Mouse (Mus musculus) embryonic facial prominence, embryonic 13.5 days (tissue): ENCODE data around the gene Foxj2. TPM values are rescaled to one million over a fixed set of nuclear protein-coding genes. Genes with fewer than 3 reads are reported as not detected.
A peak's percentile ranks its signal among the peaks of the same experiment; 100 is the strongest.

ENCODE experiments used
- ATAC-seq: fragments of 200-750 bp; cut with Nextera tagmentation; 2 replicates; pipeline ENCODE4 v1.8.0; 2017; ENCODE audit warnings: low read depth; ENCODE audit not compliant: insufficient number of reproducible peaks, insufficient read depth, low FRiP score, low TSS enrichment
- H3K27ac ChIP-seq: fragments of 300-500 bp; sonication (generic); 2 replicates; pipeline ENCODE4 v1.5.1; 2015; ENCODE audit warnings: moderate library complexity, mild to moderate bottlenecking, inconsistent platforms
- H3K27me3 ChIP-seq: fragments of 300-500 bp; sonication (generic); 2 replicates; pipeline ENCODE4 v1.6.1; 2015; ENCODE audit warnings: mild to moderate bottlenecking, inconsistent platforms
- H3K36me3 ChIP-seq: fragments of 300-500 bp; sonication (generic); 2 replicates; pipeline ENCODE4 v1.6.1; 2015; ENCODE audit warnings: mild to moderate bottlenecking, inconsistent platforms
- H3K4me1 ChIP-seq: fragments of 300-500 bp; sonication (generic); 2 replicates; pipeline ENCODE4 v1.6.1; 2015; ENCODE audit warnings: inconsistent platforms
- H3K4me2 ChIP-seq: fragments of 300-500 bp; sonication (generic); 2 replicates; pipeline ENCODE4 v1.6.1; 2015; ENCODE audit warnings: moderate library complexity, mild to moderate bottlenecking, inconsistent platforms
- H3K4me3 ChIP-seq: fragments of 300-500 bp; sonication (generic); 2 replicates; pipeline ENCODE4 v1.5.1; 2015; ENCODE audit warnings: mild to moderate bottlenecking, inconsistent platforms
- H3K9ac ChIP-seq: fragments of 300-500 bp; sonication (generic); 2 replicates; pipeline ENCODE4 v1.6.1; 2015; ENCODE audit warnings: mild to moderate bottlenecking, inconsistent platforms
- H3K9me3 ChIP-seq: fragments of 300-500 bp; sonication (generic); 2 replicates; pipeline ENCODE4 v1.6.1; 2016; ENCODE audit warnings: inconsistent platforms
- WGBS: fragments of 180-500 bp; shearing (Covaris S2); methylation state at CpG from one replicate; pipeline ENCODE4 v1.1.7; 2015; ENCODE audit warnings: mixed read lengths; 5-methylcytosine and 5-hydroxymethylcytosine counted together
- polyA plus RNA-seq: library from polyadenylated mRNA; unstranded; fragments of >200 nt; fragmentation: Nextera tagmentation; extraction: Ambion mirVana; gene quantifications from 2 replicates; pipeline ENCODE4 v1.2.1, GENCODE M21; 2015

The Foxj2 gene
- polyA plus RNA-seq, 1 experiment from 2014 or later, result 6.2 TPM

- 34% methylated on average over 10 of the region's 10 CpGs for WGBS
- peak overlapping the region; percentile 60 for H3K4me3 ChIP-seq
- H3K9ac ChIP-seq, result peak overlapping the region; percentile 77
- H3K4me2 ChIP-seq, result peak overlapping the region; percentile 95
- no peaks in the 10 kb centered on the region for H3K9me3 ChIP-seq
- H3K27me3 ChIP-seq, result peaks cover 22% of the 10 kb centered on the region
- no peak for ATAC-seq
- peaks cover 8% of the 10 kb centered on the region for H3K4me1 ChIP-seq
- no peaks in the 10 kb centered on the region for H3K36me3 ChIP-seq
- H3K27ac ChIP-seq, result no peak overlapping the region
Measured at GRCm38 (mm10) chr6:122800640-122801300, 18.9 kb upstream of the Foxj2 start.

GRCm38 (mm10) chr6:122801301-122801800 lies 18.4 kb upstream of the Foxj2 start, which contains the start of gene Slc2a3:
Slc2a3 (minus strand) TSS chr6:122801640.
- H3K4me3 ChIP-seq, result peak within 1 kb of the TSS; percentile 60
- WGBS, result under 1% methylated on average over 46 of the region's 46 CpGs
- H3K27me3 ChIP-seq, result peaks cover 22% of the 10 kb centered on the region
- H3K4me1 ChIP-seq, result peaks cover 8% of the 10 kb centered on the region
- no peaks in the 10 kb centered on the region for H3K9me3 ChIP-seq
- peak; percentile 70; the same call in 1 of the 2 replicates for ATAC-seq
- no peaks in the 10 kb centered on the region for H3K36me3 ChIP-seq
- H3K27ac ChIP-seq, result peak within 1 kb of the TSS; percentile 23; the same call in 1 of the 2 replicates
- H3K9ac ChIP-seq, result peak within 1 kb of the TSS; percentile 77
- peak within 1 kb of the TSS; percentile 95 for H3K4me2 ChIP-seq

GRCm38 (mm10) chr6:122801801-122802514 lies 17.8 kb upstream of the Foxj2 start:
- WGBS, result 2% methylated on average over 34 of the region's 34 CpGs
- H3K4me3 ChIP-seq, result peak overlapping the region; percentile 60
- H3K9ac ChIP-seq, result peak overlapping the region; percentile 77
- peaks cover 8% of the 10 kb centered on the region for H3K4me1 ChIP-seq
- 0 out of 2 replicates have a peak, but pooled peaks have one; percentile 29 for ATAC-seq
- H3K4me2 ChIP-seq, result peak overlapping the region; percentile 95
- H3K27me3 ChIP-seq, result peaks cover 22% of the 10 kb centered on the region
- no peaks in the 10 kb centered on the region for H3K9me3 ChIP-seq
- H3K27ac ChIP-seq, result peak overlapping the region; percentile 23; the same call in 1 of the 2 replicates
- H3K36me3 ChIP-seq, result no peaks in the 10 kb centered on the region

GRCm38 (mm10) chr6:122804418-122804817 lies 15.3 kb upstream of the Foxj2 start:
- no peak overlapping the region for H3K27ac ChIP-seq
- no peak for ATAC-seq
- no peak overlapping the region for H3K4me3 ChIP-seq
- H3K36me3 ChIP-seq, result no peaks in the 10 kb centered on the region
- peaks cover 8% of the 10 kb centered on the region for H3K4me1 ChIP-seq
- WGBS, result 29% methylated on average over 5 of the region's 5 CpGs
- H3K4me2 ChIP-seq, result no peak overlapping the region
- H3K27me3 ChIP-seq, result peaks cover 22% of the 10 kb centered on the region
- H3K9me3 ChIP-seq, result no peaks in the 10 kb centered on the region
- H3K9ac ChIP-seq, result no peak overlapping the region

- Histone ChIP-seq H3K4me2 (peak overlapping the region; percentile 66), H3K27ac (peak overlapping the region; percentile 100), H3K9ac (peak overlapping the region; percentile 66), H3K27me3 (no peaks in the 10 kb centered on the region), H3K36me3 (no peaks in the 10 kb centered on the region), H3K9me3 (no peaks in the 10 kb centered on the region), H3K4me3 (peak overlapping the region; percentile 63), H3K4me1 (peaks cover 6% of the 10 kb centered on the region)
- under 1% methylated on average over 11 of the region's 11 CpGs for WGBS
- ATAC-seq, result no peak
Measured at GRCm38 (mm10) chr6:122810022-122810614, 9.6 kb upstream of the Foxj2 start.

- H3K9ac ChIP-seq, result peak overlapping the region; percentile 80
- peak overlapping the region; percentile 63 for H3K4me3 ChIP-seq
- no peaks in the 10 kb centered on the region for H3K27me3 ChIP-seq
- under 1% methylated on average over 30 of the region's 30 CpGs for WGBS
- no peaks in the 10 kb centered on the region for H3K36me3 ChIP-seq
- no peaks in the 10 kb centered on the region for H3K9me3 ChIP-seq
- ATAC-seq, result peak; percentile 100
- peak overlapping the region; percentile 66 for H3K4me2 ChIP-seq
- peak overlapping the region; percentile 100 for H3K27ac ChIP-seq
- peaks cover 6% of the 10 kb centered on the region for H3K4me1 ChIP-seq
Measured at GRCm38 (mm10) chr6:122810615-122811279, 9.0 kb upstream of the Foxj2 start.

- peak; percentile 94 for ATAC-seq
- Histone ChIP-seq H3K9me3 (no peaks in the 10 kb centered on the region), H3K27me3 (no peaks in the 10 kb centered on the region), H3K9ac (peak overlapping the region; percentile 80), H3K4me3 (peak overlapping the region; percentile 63), H3K27ac (peak overlapping the region; percentile 100), H3K4me1 (peaks cover 6% of the 10 kb centered on the region), H3K36me3 (no peaks in the 10 kb centered on the region), H3K4me2 (peak overlapping the region; percentile 66)
- WGBS, result 1% methylated on average over 36 of the region's 38 CpGs
Measured at GRCm38 (mm10) chr6:122811280-122811652, 8.4 kb upstream of the Foxj2 start.

GRCm38 (mm10) chr6:122811771-122812600 lies 7.7 kb upstream of the Foxj2 start:
- Histone ChIP-seq H3K9ac (peak overlapping the region; percentile 80; the same call in 1 of the 2 replicates), H3K4me3 (peak overlapping the region; percentile 63), H3K4me2 (peak overlapping the region; percentile 66), H3K27ac (peak overlapping the region; percentile 100), H3K27me3 (no peaks in the 10 kb centered on the region), H3K36me3 (no peaks in the 10 kb centered on the region), H3K4me1 (peaks cover 6% of the 10 kb centered on the region), H3K9me3 (no peaks in the 10 kb centered on the region)
- 24% methylated on average over 16 of the region's 16 CpGs for WGBS
- ATAC-seq, result peak; percentile 56

- ATAC-seq, result no peak
- Histone ChIP-seq H3K27ac (no peak overlapping the region), H3K36me3 (no peaks in the 10 kb centered on the region), H3K9ac (no peak overlapping the region), H3K4me3 (no peak overlapping the region), H3K4me1 (peaks cover 6% of the 10 kb centered on the region), H3K4me2 (no peak overlapping the region), H3K9me3 (no peaks in the 10 kb centered on the region), H3K27me3 (no peaks in the 10 kb centered on the region)
- 88% methylated on average over 4 of the region's 4 CpGs for WGBS
Measured at GRCm38 (mm10) chr6:122812716-122813115, 7.0 kb upstream of the Foxj2 start.

- Histone ChIP-seq H3K4me2 (no peak overlapping the region), H3K4me1 (peaks cover 6% of the 10 kb centered on the region), H3K27ac (no peak overlapping the region), H3K9ac (no peak overlapping the region), H3K4me3 (no peak overlapping the region), H3K36me3 (no peaks in the 10 kb centered on the region), H3K9me3 (no peaks in the 10 kb centered on the region), H3K27me3 (no peaks in the 10 kb centered on the region)
- WGBS, result 86% methylated on average over 4 of the region's 4 CpGs
- ATAC-seq, result no peak
Measured at GRCm38 (mm10) chr6:122813640-122814039, 6.1 kb upstream of the Foxj2 start.
